Mouse (Mus musculus) forebrain, embryonic 16.5 days (tissue): Measurements from ENCODE around the gene Gdf1. TPM values are rescaled to one million over a fixed set of nuclear protein-coding genes. Genes with fewer than 3 reads are reported as not detected.

Source experiments
- ATAC-seq: fragments of 200-750 bp; cut with Nextera tagmentation; 2 replicates; pipeline ENCODE4 v1.8.0; 2017; ENCODE audit warnings: mild to moderate bottlenecking, moderate library complexity
- H3K27ac ChIP-seq: fragments of 300-500 bp; sonication (generic); 2 replicates; pipeline ENCODE4 v1.5.1; 2014; ENCODE audit warnings: low read length, control low read depth
- H3K27me3 ChIP-seq: fragments of 300-500 bp; sonication (generic); replicated peaks from 2 replicates; pipeline ENCODE4 v1.6.1; 2014; ENCODE audit warnings: low read length; ENCODE audit not compliant: control insufficient read depth, insufficient read depth
- H3K36me3 ChIP-seq: fragments of 300-500 bp; sonication (generic); 2 replicates; pipeline ENCODE4 v1.6.1; 2014; ENCODE audit not compliant: control insufficient read depth, insufficient read depth
- H3K4me1 ChIP-seq: fragments of 300-500 bp; sonication (generic); replicated peaks from 2 replicates; pipeline ENCODE4 v1.6.1; 2014; ENCODE audit warnings: low read length; ENCODE audit not compliant: control insufficient read depth, insufficient read depth
- H3K4me2 ChIP-seq: fragments of 300-500 bp; sonication (generic); 2 replicates; pipeline ENCODE4 v1.6.1; 2014; ENCODE audit warnings: mild to moderate bottlenecking, low read length, control low read depth
- H3K4me3 ChIP-seq: fragments of 300-500 bp; sonication (generic); replicated peaks from 2 replicates; pipeline ENCODE4 v1.5.1; 2014; ENCODE audit warnings: mild to moderate bottlenecking, low read length, control low read depth
- H3K9ac ChIP-seq: fragments of 300-500 bp; sonication (generic); replicated peaks from 2 replicates; pipeline ENCODE4 v1.6.1; 2014; ENCODE audit warnings: low read depth, low read length, control low read depth
- H3K9me3 ChIP-seq: fragments of 300-500 bp; sonication (generic); 2 replicates; pipeline ENCODE4 v1.6.1; 2016; ENCODE audit warnings: low read length; ENCODE audit not compliant: control insufficient read depth
- WGBS: fragments of 180-500 bp; shearing (Covaris S2); extraction: QIAGEN DNeasy Blood & Tissue Kit; methylation state at CpG from one replicate; pipeline ENCODE4 v1.1.7; 2014; 5-methylcytosine and 5-hydroxymethylcytosine counted together
- polyA plus RNA-seq: library from polyadenylated mRNA; unstranded; fragments of >200 nt; fragmentation: Nextera tagmentation; extraction: Ambion mirVana; gene quantifications from 2 replicates; pipeline ENCODE4 v1.2.1, GENCODE M21; 2015

The Gdf1 gene
- 3.9 and 5.8 TPM in 2 replicates for polyA plus RNA-seq

DNA sequence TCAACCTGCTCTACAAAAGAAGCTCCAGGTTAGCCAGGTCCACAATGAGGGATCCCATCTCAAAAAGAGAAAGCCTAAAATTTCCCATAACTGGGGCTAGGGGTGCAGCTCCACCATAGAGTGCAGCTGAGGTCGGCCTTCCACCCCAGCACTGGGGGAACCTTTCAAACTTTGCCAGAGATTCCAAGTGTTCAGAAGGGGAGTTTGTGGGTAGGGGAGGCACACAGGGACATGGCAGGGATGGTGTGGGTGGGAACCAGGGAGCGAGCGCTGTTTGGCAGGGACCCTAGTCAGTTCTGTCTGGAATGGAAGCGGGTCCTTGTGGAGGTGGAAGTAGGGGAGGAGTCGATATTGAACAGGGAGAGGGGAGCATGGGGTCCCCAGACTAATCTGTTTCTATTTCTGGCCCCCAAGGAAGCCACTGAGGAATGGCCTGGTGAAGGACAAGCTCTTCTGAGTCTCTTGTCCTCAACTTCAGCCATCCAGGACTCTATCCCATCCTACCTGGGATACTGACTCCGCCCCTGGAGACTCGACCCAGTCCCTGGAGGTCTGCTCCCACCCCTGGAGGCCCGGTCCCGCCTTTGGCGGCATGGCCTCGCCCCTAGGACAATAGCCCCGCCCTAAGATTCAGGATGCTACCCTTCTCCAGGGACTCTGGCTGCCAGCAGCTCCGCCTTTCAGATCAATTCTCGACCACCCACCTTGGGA, at the start of gene Gdf1:
Gene Gdf1, plus strand, starts transcription at position 694 of the 711 bp plus-strand sequence.
- WGBS, result 28% methylated on average over 14 of the region's 14 CpGs
- Histone ChIP-seq H3K9me3 (no peaks in the 10 kb centered on the region), H3K27me3 (no peaks in the 10 kb centered on the region), H3K4me2 (peak within 1 kb of the TSS; percentile 17; the same call in 1 of the 2 replicates), H3K4me1 (peaks cover 28% of the 10 kb centered on the region), H3K4me3 (no peak within 1 kb of the TSS), H3K9ac (peak within 1 kb of the TSS; percentile 29), H3K36me3 (peaks cover 35% of the 10 kb centered on the region), H3K27ac (no peak within 1 kb of the TSS)
- no peak for ATAC-seq

DNA sequence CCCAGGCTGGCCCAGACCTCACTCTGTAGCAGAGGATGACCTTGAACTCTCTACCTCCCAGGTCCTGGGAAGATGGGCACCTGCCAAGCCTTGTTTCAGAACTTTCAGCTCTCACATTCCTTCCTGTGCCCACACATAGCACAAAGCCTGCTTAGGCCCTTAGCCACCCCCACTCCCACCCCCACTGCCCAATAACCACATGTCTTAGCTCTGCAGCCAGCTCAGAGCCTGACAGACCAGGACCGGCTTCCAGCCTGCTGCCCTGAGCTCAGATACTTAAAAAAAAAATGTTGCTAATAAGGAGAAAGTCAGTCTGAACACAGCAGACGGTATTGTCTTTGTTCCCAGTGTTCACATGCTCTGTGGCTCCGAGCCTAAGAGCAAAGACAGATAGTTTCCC, 48.6 kb upstream of the Gdf1 start:
- Histone ChIP-seq H3K4me1 (peaks cover 11% of the 10 kb centered on the region), H3K27me3 (no peaks in the 10 kb centered on the region), H3K9me3 (no peaks in the 10 kb centered on the region), H3K27ac (no peak overlapping the region), H3K9ac (no peak overlapping the region), H3K36me3 (peaks cover 6% of the 10 kb centered on the region), H3K4me2 (no peak overlapping the region), H3K4me3 (no peak overlapping the region)
- 31% methylated on average over 3 of the region's 3 CpGs for WGBS
- no peak for ATAC-seq

DNA sequence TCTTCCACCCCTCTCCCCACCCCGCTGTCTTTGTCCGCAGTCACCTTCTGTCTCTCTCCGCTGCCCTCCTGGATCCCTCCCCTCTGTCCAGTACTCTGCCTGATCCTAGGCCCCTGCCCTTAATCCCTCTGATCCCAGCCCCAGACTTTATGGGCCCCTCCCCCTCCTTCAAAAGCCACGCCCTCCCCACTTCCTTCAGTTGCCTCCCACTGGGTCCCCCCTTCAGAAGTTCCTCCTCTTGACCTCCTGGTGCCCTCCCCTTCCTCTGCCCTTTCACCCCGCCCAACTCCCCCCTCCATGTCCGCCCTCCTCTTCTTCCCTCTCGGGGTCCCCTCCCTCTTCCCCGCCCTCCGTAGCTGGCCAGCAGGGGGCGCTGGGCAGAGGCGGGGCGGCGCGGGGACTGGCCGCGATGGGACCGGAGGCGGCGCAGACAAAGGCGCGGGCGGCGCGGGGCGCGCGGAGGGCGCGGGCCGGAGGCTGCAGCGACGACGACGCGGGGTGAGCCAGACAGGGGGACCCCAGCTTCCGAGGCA, 46.9 kb upstream of the Gdf1 start, which contains the start of gene Homer3:
Gene Homer3, plus strand, starts transcription at position 225 of the 533 bp plus-strand sequence.
- Histone ChIP-seq H3K4me2 (peak within 1 kb of the TSS; percentile 91), H3K9me3 (no peaks in the 10 kb centered on the region), H3K27me3 (no peaks in the 10 kb centered on the region), H3K4me3 (peak within 1 kb of the TSS; percentile 68), H3K27ac (peak within 1 kb of the TSS; percentile 71), H3K4me1 (peaks cover 11% of the 10 kb centered on the region), H3K9ac (peak within 1 kb of the TSS; percentile 85), H3K36me3 (peaks cover 20% of the 10 kb centered on the region)
- peak; percentile 85 for ATAC-seq
- 0% methylated on average over 34 of the region's 36 CpGs for WGBS

DNA sequence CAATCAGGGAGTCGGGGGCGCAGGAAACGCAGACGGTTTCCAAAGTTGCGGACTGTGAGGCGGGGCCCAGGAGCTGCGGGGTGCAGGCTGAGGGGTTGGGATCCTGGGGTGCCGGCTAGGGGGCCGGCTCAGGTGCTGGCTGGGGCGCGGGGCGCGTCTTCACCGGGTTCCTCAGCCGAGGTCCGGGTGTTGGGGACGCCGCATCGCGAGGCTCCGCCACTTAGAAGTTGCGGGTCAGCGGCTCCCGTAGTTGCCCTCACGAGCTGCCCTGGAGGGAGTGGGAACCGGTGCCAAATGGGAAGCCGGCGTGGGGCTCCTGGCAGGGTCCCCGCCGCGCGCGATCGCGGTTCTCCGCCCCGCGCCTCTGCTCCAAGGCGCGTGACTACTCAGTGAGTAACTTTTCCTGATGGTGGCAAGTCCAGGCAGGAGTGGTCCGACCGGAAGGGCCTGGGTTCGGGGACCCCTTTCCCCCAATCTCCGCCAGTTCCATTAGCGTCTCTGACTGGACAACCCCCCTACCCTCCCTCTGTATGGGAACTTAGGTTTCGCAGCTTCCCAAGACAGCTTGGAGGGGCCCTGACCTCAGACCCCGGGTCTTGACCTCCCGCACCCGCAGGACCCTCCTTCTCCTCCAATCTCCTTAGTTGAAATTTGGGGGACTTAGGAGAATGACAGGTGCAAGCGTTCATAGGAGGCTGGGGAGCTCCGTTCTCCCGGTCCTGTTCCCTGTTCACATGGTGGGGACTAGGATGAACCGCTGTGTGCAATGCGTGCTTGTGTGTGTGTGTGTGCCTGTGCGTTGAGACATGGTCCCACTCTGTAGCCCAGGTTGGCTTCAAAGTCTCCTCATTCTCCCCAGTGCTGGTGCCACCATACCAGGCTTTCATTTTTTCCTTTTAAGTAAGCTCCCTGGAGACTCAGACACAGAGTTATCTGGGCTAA, 46.2 kb upstream of the Gdf1 start:
- Histone ChIP-seq H3K36me3 (peaks cover 20% of the 10 kb centered on the region), H3K4me1 (peaks cover 11% of the 10 kb centered on the region), H3K27me3 (no peaks in the 10 kb centered on the region), H3K9me3 (no peaks in the 10 kb centered on the region), H3K4me2 (peak overlapping the region; percentile 91), H3K4me3 (peak overlapping the region; percentile 68), H3K27ac (peak overlapping the region; percentile 71), H3K9ac (peak overlapping the region; percentile 85)
- peak; percentile 63 for ATAC-seq
- 0% methylated on average over 30 of the region's 55 CpGs for WGBS

GRCm38 (mm10) chr8:70284421-70284820, 45.2 kb upstream of the Gdf1 start:
- 86% methylated on average over 5 of the region's 5 CpGs for WGBS
- Histone ChIP-seq H3K4me3 (no peak overlapping the region), H3K36me3 (peaks cover 20% of the 10 kb centered on the region), H3K9me3 (no peaks in the 10 kb centered on the region), H3K27me3 (no peaks in the 10 kb centered on the region), H3K4me2 (no peak overlapping the region), H3K4me1 (peaks cover 11% of the 10 kb centered on the region), H3K27ac (no peak overlapping the region), H3K9ac (no peak overlapping the region)
- no peak for ATAC-seq

DNA sequence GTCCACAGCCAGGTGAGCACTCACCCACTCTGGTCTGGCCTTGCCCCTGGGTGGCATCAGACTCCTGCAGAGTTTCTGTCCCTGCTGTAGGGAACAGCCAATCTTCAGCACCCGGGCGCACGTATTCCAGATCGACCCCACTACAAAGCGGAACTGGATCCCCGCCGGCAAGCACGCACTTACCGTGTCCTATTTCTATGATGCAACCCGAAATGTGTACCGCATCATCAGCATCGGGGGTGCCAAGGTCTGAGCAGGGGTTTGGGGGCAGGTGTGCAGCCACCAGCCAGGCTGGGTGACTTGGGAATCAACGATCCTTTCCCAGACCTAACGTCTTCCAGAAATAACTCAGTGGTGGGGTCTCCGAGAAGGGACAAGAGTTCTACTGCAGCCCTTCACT, 44.3 kb upstream of the Gdf1 start:
- peaks cover 11% of the 10 kb centered on the region for H3K4me1 ChIP-seq
- 97% methylated on average over 15 of the region's 15 CpGs for WGBS
- no peak for ATAC-seq

DNA sequence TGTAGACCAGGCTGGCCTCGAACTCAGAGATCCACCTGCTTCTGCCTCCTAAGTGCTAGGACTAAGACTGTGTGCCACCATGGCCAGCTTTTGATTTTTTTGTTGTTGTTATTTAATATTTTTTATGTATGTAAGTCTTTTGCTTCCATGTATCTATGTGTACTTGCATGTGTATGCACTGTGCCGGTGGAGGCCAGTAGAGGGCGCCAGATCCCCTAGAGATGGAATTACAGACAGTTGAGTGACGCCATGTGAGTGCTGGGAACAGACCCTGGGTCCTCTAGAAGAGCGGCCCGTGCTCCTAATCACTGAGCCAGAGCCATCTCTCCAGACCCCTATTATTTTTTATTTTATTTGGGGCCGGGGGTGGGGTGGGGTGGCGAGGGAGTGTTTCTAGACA, 42.9 kb upstream of the Gdf1 start:
- Histone ChIP-seq H3K27me3 (no peaks in the 10 kb centered on the region), H3K4me3 (no peak overlapping the region), H3K4me1 (peaks cover 11% of the 10 kb centered on the region), H3K9me3 (no peaks in the 10 kb centered on the region), H3K27ac (no peak overlapping the region), H3K4me2 (no peak overlapping the region), H3K9ac (no peak overlapping the region), H3K36me3 (peaks cover 30% of the 10 kb centered on the region)
- no peak for ATAC-seq
- 91% methylated on average over 8 of the region's 8 CpGs for WGBS

More for the DNA sequence above, 44.3 kb upstream of the Gdf1 start:
- H3K9me3 ChIP-seq, result no peaks in the 10 kb centered on the region
- peaks cover 24% of the 10 kb centered on the region for H3K36me3 ChIP-seq
- H3K4me2 ChIP-seq, result no peak overlapping the region
- no peak overlapping the region for H3K4me3 ChIP-seq
- H3K27me3 ChIP-seq, result no peaks in the 10 kb centered on the region
- no peak overlapping the region for H3K9ac ChIP-seq
- H3K27ac ChIP-seq, result no peak overlapping the region

DNA sequence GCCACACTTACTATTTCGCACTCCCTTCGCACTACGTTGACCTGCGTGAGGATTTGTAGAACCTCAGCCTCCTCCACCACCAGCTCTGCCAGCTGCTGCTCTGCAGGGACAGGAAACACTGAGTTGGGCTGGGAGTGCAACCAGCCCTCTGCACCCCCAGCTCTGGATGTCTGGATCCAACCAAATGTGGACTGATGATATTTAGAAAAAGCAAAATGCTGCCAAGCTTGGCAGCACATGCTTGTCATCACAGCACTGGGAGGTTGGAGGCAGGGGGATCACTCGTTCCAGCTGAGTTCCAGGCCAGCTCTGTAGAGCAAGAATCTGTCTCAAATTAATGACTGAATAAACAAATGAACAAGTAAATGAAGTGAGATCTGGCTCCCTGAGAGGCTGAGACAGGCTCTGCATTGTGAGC, 35.6 kb upstream of the Gdf1 start:
- H3K9ac ChIP-seq, result no peak overlapping the region
- H3K36me3 ChIP-seq, result peaks cover 47% of the 10 kb centered on the region
- H3K4me1 ChIP-seq, result no peaks in the 10 kb centered on the region
- H3K27ac ChIP-seq, result no peak overlapping the region
- WGBS, result 74% methylated on average over 5 of the region's 5 CpGs
- no peaks in the 10 kb centered on the region for H3K9me3 ChIP-seq
- no peak overlapping the region for H3K4me2 ChIP-seq
- H3K27me3 ChIP-seq, result no peaks in the 10 kb centered on the region
- ATAC-seq, result no peak
- no peak overlapping the region for H3K4me3 ChIP-seq

GRCm38 (mm10) chr8:70300881-70301280, 28.7 kb upstream of the Gdf1 start:
- WGBS, result 88% methylated on average over 3 of the region's 3 CpGs
- Histone ChIP-seq H3K4me1 (peaks cover 23% of the 10 kb centered on the region), H3K27ac (no peak overlapping the region), H3K27me3 (no peaks in the 10 kb centered on the region), H3K9ac (no peak overlapping the region), H3K36me3 (peaks cover 18% of the 10 kb centered on the region), H3K4me3 (no peak overlapping the region), H3K9me3 (no peaks in the 10 kb centered on the region), H3K4me2 (no peak overlapping the region)
- ATAC-seq, result no peak
